Mouse (Mus musculus) heart, embryonic 10.5 days (tissue): ENCODE measurements around the gene Tmco4. TPM values are rescaled to one million over a fixed set of nuclear protein-coding genes. Genes with fewer than 3 reads are reported as not detected.

Experiments used
- DNase-seq: peaks from one replicate; pipeline ENCODE4 v3.0.0-alpha.2; 2017; ENCODE audit warnings: low spot score
- H3K27ac ChIP-seq: fragments of 300-500 bp; sonication (generic); 2 replicates; pipeline ENCODE4 v1.5.1; 2016; ENCODE audit warnings: mild to moderate bottlenecking
- H3K27me3 ChIP-seq: fragments of 300-500 bp; sonication (generic); 2 replicates; pipeline ENCODE4 v1.6.1; 2016; ENCODE audit warnings: mild to moderate bottlenecking; ENCODE audit not compliant: poor library complexity, insufficient read depth, severe bottlenecking
- H3K36me3 ChIP-seq: fragments of 300-500 bp; sonication (generic); 2 replicates; pipeline ENCODE4 v1.6.1; 2016; ENCODE audit warnings: mild to moderate bottlenecking, moderate library complexity
- H3K4me1 ChIP-seq: fragments of 300-500 bp; sonication (generic); 2 replicates; pipeline ENCODE4 v1.6.1; 2016; ENCODE audit warnings: mild to moderate bottlenecking
- H3K4me3 ChIP-seq: fragments of 300-500 bp; sonication (generic); 2 replicates; pipeline ENCODE4 v1.5.1; 2016; ENCODE audit warnings: mild to moderate bottlenecking, moderate library complexity
- H3K9me3 ChIP-seq: fragments of 300-500 bp; sonication (generic); 2 replicates; pipeline ENCODE4 v1.6.1; 2016; ENCODE audit warnings: mild to moderate bottlenecking, moderate library complexity
- WGBS: fragments of 180-500 bp; shearing (Covaris S2); methylation state at CpG from one replicate; pipeline ENCODE4 v1.1.7; 2016; 5-methylcytosine and 5-hydroxymethylcytosine counted together
- polyA plus RNA-seq: library from polyadenylated mRNA; unstranded; fragments of >200 nt; fragmentation: Nextera tagmentation; extraction: Ambion mirVana; gene quantifications from 2 replicates; pipeline ENCODE4 v1.2.1, GENCODE M21; 2016

Gene Tmco4
- 3.4 and 4.2 TPM in 2 replicates for polyA plus RNA-seq

- under 1% methylated on average over 58 of the region's 60 CpGs for WGBS
- H3K9me3 ChIP-seq: no peaks in the 10 kb centered on the region
- H3K4me1 ChIP-seq: peaks cover 48% of the 10 kb centered on the region
- H3K36me3 ChIP-seq: no peaks in the 10 kb centered on the region
- peak; percentile 85 for DNase-seq
- peak within 1 kb of the TSS; percentile 82 for H3K4me3 ChIP-seq
- peak within 1 kb of the TSS; percentile 98 for H3K27ac ChIP-seq
- H3K27me3 ChIP-seq: no peaks in the 10 kb centered on the region
These were observed at the start of gene Tmco4 for GRCm38 (mm10) chr4:138972827-138973718. TSS of gene Tmco4 (plus strand) at chr4:138972888.

- WGBS: 31% methylated on average over 2 of the region's 2 CpGs
- DNase-seq: no peak
These were observed 47.1 kb upstream of the Tmco4 start for GRCm38 (mm10) chr4:138925561-138925960.

GRCm38 (mm10) chr4:138933862-138934261, 38.8 kb upstream of the Tmco4 start:
- no peaks in the 10 kb centered on the region for H3K4me1 ChIP-seq
- H3K4me3 ChIP-seq: no peak overlapping the region
- H3K27me3 ChIP-seq: no peaks in the 10 kb centered on the region
- H3K9me3 ChIP-seq: no peaks in the 10 kb centered on the region
- 42% methylated on average over 3 of the region's 3 CpGs for WGBS
- H3K36me3 ChIP-seq: no peaks in the 10 kb centered on the region
- no peak for DNase-seq
- H3K27ac ChIP-seq: no peak overlapping the region

More at GRCm38 (mm10) chr4:138925561-138925960, 47.1 kb upstream of the Tmco4 start:
- no peak overlapping the region for H3K4me3 ChIP-seq
- H3K9me3 ChIP-seq: no peaks in the 10 kb centered on the region
- H3K27ac ChIP-seq: no peak overlapping the region
- H3K36me3 ChIP-seq: no peaks in the 10 kb centered on the region
- 0 out of 2 replicates have a peak, but pooled peaks cover 4% of the 10 kb centered on the region for H3K4me1 ChIP-seq
- peaks cover 15% of the 10 kb centered on the region; the same call in 1 of the 2 replicates for H3K27me3 ChIP-seq

- Histone ChIP-seq H3K36me3 (no peaks in the 10 kb centered on the region), H3K27me3 (no peaks in the 10 kb centered on the region), H3K27ac (no peak overlapping the region), H3K9me3 (no peaks in the 10 kb centered on the region), H3K4me3 (no peak overlapping the region), H3K4me1 (peaks cover 4% of the 10 kb centered on the region; the same call in 1 of the 2 replicates)
- no peak for DNase-seq
- WGBS: 81% methylated on average over 11 of the region's 11 CpGs
These were observed 38.1 kb upstream of the Tmco4 start for GRCm38 (mm10) chr4:138934456-138935145.

GRCm38 (mm10) chr4:138938495-138939269, 34.0 kb upstream of the Tmco4 start:
- 75% methylated on average over 10 of the region's 10 CpGs for WGBS
- no peaks in the 10 kb centered on the region for H3K9me3 ChIP-seq
- H3K27me3 ChIP-seq: peaks cover 8% of the 10 kb centered on the region; the same call in 1 of the 2 replicates
- no peaks in the 10 kb centered on the region for H3K36me3 ChIP-seq
- DNase-seq: no peak
- no peak overlapping the region for H3K4me3 ChIP-seq
- H3K4me1 ChIP-seq: peaks cover 10% of the 10 kb centered on the region
- H3K27ac ChIP-seq: no peak overlapping the region

GRCm38 (mm10) chr4:138939481-138939880, 33.2 kb upstream of the Tmco4 start:
- Histone ChIP-seq H3K27ac (no peak overlapping the region), H3K4me1 (peaks cover 10% of the 10 kb centered on the region), H3K9me3 (no peaks in the 10 kb centered on the region), H3K4me3 (no peak overlapping the region), H3K36me3 (no peaks in the 10 kb centered on the region), H3K27me3 (peaks cover 8% of the 10 kb centered on the region; the same call in 1 of the 2 replicates)
- 66% methylated on average over 4 of the region's 4 CpGs for WGBS
- DNase-seq: no peak

GRCm38 (mm10) chr4:138941401-138941800, 31.3 kb upstream of the Tmco4 start:
- Histone ChIP-seq H3K27me3 (peaks cover 11% of the 10 kb centered on the region; the same call in 1 of the 2 replicates), H3K36me3 (no peaks in the 10 kb centered on the region), H3K9me3 (no peaks in the 10 kb centered on the region), H3K27ac (no peak overlapping the region), H3K4me3 (no peak overlapping the region), H3K4me1 (peaks cover 10% of the 10 kb centered on the region)
- 34% methylated on average over 7 of the region's 7 CpGs for WGBS
- DNase-seq: no peak

- WGBS: 59% methylated on average over 6 of the region's 6 CpGs
- Histone ChIP-seq H3K4me3 (no peak overlapping the region), H3K27ac (no peak overlapping the region), H3K4me1 (peaks cover 10% of the 10 kb centered on the region), H3K9me3 (no peaks in the 10 kb centered on the region), H3K27me3 (peaks cover 14% of the 10 kb centered on the region; the same call in 1 of the 2 replicates), H3K36me3 (no peaks in the 10 kb centered on the region)
- DNase-seq: no peak
These were observed 30.7 kb upstream of the Tmco4 start for GRCm38 (mm10) chr4:138941966-138942365.

- H3K4me1 ChIP-seq: peaks cover 10% of the 10 kb centered on the region
- peaks cover 14% of the 10 kb centered on the region; the same call in 1 of the 2 replicates for H3K27me3 ChIP-seq
- no peaks in the 10 kb centered on the region for H3K36me3 ChIP-seq
- DNase-seq: peak; percentile 83
- peak overlapping the region; percentile 35; the same call in 1 of the 2 replicates for H3K4me3 ChIP-seq
- H3K27ac ChIP-seq: no peak overlapping the region
- WGBS: 21% methylated on average over 15 of the region's 15 CpGs
- no peaks in the 10 kb centered on the region for H3K9me3 ChIP-seq
These were observed 29.0 kb upstream of the Tmco4 start for GRCm38 (mm10) chr4:138943730-138944129.

GRCm38 (mm10) chr4:138948257-138948656, 24.4 kb upstream of the Tmco4 start:
- H3K27me3 ChIP-seq: 0 out of 2 replicates have a peak, but pooled peaks cover 6% of the 10 kb centered on the region
- DNase-seq: no peak
- no peaks in the 10 kb centered on the region for H3K36me3 ChIP-seq
- H3K4me1 ChIP-seq: peaks cover 3% of the 10 kb centered on the region; the same call in 1 of the 2 replicates
- 79% methylated on average over 2 of the region's 2 CpGs for WGBS
- no peak overlapping the region for H3K4me3 ChIP-seq
- no peaks in the 10 kb centered on the region for H3K9me3 ChIP-seq
- H3K27ac ChIP-seq: no peak overlapping the region

- Histone ChIP-seq H3K27ac (no peak overlapping the region), H3K9me3 (no peaks in the 10 kb centered on the region), H3K4me1 (no peaks in the 10 kb centered on the region), H3K27me3 (no peaks in the 10 kb centered on the region; the same call in 1 of the 2 replicates), H3K36me3 (no peaks in the 10 kb centered on the region), H3K4me3 (no peak overlapping the region)
- no peak for DNase-seq
- 83% methylated on average over 9 of the region's 9 CpGs for WGBS
These were observed 14.1 kb upstream of the Tmco4 start for GRCm38 (mm10) chr4:138958612-138959011.

GRCm38 (mm10) chr4:138959120-138959519, 13.6 kb upstream of the Tmco4 start:
- 77% methylated on average over 15 of the region's 15 CpGs for WGBS
- Histone ChIP-seq H3K4me1 (no peaks in the 10 kb centered on the region), H3K4me3 (no peak overlapping the region), H3K27me3 (no peaks in the 10 kb centered on the region; the same call in 1 of the 2 replicates), H3K27ac (no peak overlapping the region), H3K36me3 (no peaks in the 10 kb centered on the region), H3K9me3 (no peaks in the 10 kb centered on the region)
- DNase-seq: no peak
